Mouse (Mus musculus): ENCODE data around the gene Sestd1.

- TF ChIP-seq CTCF (IDR thresholded peaks at IDR 0.05; ENCODE audit: insufficient read depth, low read depth, low read length) (no peak), POLR2A (IDR thresholded peaks at IDR 0.05; ENCODE audit: insufficient read depth, low read depth, low read length) (no peak)
These were observed 76.5 kb downstream of the Sestd1 start for GRCm38 (mm10) chr2:77203916-77204315.

Measured in olfactory bulb, adult 2 months (tissue).